Mouse (Mus musculus): ENCODE data around the gene Rps4x. TPM values are rescaled to one million over a fixed set of nuclear protein-coding genes. Genes with fewer than 3 reads are reported as not detected.
A peak's percentile ranks its signal among the peaks of the same experiment; 100 is the strongest.
"Not testable (repeated sequence)": the region's sequence is repeated elsewhere in the genome, so short reads cannot be mapped to it uniquely, and the experiment has no call there.

Gene Rps4x
- total RNA-seq (2021) = 100 to 1,000 TPM; 601 to 672 TPM

DNA sequence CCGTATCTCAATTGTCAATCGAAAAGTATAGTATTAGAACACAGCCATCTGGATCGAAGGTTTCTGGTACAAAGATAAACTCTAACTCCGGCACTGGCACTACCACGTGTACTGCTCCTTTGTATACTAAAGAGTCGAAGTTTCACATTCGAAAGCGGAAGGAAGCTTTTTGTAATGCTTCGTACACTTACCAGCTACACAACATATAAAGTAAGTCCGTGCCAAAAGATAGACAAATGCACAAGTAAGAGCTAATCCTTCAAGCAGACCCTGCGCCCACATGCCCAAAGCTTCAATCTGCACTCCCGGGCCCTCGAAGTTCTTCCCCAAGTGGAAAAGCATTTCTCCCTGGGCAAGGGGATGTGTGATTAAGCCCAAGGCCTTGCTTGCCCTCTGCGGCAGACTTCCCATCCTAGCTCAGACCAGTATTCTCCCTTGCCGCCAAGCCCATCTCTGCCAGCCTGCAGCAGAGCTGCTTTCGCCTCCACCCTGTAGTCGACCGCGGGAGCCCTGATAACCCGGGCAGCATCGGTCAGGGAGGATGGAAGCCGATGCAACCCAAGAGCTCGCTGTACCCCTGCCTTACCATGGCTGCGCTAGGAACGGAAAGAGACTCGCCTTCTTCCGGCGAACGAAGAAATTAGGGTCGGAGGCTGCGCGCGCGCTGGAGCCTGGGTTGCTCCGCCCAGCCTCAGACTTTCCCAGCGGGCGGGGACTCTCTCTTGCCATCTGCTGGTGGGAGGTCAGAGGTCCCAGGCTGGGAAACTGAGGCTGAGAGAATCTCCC, at the start of gene Rps4x:
Gene Rps4x (minus strand): TSS at position 683 of the 786 bp plus-strand sequence.
- intact Hi-C loops (cut with DNase I) = loop anchor here (2.0 to 10.0 kb wide), 3 partner anchors 30 to 234 kb away; no protein-coding TSS in a partner anchor

DNA sequence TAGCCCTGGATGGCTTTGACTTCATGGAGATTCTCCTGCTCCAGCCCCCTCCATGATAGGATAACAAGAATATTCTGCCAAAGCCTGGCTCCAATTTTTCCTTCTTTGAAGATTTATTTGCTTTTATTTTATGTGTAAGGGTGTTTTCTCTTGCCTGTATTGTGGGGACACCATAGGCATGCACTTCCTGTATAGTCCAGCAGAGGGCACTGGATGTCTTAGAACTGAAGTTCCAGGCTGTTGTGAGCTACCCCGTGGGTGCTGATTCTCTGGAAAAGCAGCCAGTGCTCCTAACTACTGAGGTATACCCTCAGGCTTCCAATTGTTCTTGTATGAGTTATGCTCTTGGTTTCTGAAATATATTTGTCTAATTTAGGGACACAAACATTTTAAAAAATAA, 29.9 kb upstream of the Rps4x start:
- intact Hi-C loops (cut with DNase I) = loop anchor here (2.0 kb wide), 1 partner anchor 260 kb away; no protein-coding TSS in a partner anchor
- no peak for DNase-seq (ENCODE audit: low spot score)

More for the DNA sequence above, at the start of gene Rps4x:
- peak; percentile 59 for DNase-seq (ENCODE audit: low spot score)

DNA sequence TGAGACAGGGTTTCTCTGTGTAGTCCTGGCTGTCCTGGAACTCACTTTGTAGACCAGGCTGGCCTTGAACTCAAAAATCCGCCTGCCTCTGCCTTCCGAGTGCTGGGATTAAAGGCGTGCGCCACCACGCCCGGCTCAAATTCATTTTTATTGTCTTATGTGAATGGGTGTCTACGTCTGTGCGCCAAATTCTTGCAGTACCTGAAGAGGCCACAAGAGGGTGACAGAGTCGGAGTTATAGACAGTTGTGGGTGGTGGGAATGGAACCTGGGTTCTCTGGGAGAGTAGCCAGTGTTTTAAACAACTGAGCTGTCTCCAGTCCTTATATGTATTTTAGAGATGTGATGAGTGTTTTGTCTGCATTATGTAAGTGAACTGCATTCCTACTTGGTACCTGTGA, 26.2 kb upstream of the Rps4x start:
- intact Hi-C loops (cut with DNase I); DNase-seq (ENCODE audit: low spot score): not testable (repeated sequence)

DNA sequence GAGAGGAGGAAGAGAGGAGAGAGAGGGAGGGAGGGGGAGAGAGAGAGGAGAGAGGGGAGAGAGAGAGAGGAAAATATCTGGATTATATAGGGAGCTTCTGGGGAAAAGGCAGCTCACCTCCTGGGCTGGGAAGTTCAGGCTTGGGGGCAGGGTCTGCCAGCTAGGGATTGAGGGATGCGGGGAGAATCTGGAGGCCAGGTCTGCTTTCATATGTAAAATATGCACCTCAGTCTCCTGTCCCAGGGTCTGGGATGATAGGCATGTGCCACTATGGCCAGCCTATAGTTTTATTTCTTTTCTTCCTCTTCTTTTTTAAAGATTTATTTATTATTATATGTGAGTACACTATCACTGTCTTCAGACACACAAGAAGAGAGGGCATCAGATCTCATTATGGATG, 1.6 kb upstream of the Rps4x start:
- no peak for DNase-seq (ENCODE audit: low spot score)
- intact Hi-C loops (cut with DNase I) = no loop called here

DNA sequence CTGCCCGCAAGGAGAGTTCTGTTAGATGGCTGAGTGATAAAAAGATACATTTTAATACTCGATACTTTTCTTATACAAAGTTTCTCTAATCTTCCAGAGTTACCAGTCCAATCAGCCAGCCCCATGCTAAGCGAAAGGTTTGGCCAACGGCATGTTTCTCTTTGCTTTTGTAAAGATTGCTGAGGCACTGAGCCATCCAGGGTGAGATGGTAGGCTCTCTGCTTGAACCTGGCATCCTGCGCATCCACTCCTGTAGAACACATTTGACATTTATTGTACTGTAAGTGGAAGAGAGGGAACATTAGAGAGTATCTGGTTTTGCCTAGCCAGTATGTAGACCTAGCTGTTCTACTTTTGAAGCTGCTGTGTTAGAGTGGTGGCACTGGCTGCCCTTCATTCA, 387 bp upstream of the Rps4x start:
- intact Hi-C loops (cut with DNase I) = loop anchor here (2.0 to 10.0 kb wide), 3 partner anchors 31 to 235 kb away; no protein-coding TSS in a partner anchor
- DNase-seq (ENCODE audit: low spot score) = no peak

DNA sequence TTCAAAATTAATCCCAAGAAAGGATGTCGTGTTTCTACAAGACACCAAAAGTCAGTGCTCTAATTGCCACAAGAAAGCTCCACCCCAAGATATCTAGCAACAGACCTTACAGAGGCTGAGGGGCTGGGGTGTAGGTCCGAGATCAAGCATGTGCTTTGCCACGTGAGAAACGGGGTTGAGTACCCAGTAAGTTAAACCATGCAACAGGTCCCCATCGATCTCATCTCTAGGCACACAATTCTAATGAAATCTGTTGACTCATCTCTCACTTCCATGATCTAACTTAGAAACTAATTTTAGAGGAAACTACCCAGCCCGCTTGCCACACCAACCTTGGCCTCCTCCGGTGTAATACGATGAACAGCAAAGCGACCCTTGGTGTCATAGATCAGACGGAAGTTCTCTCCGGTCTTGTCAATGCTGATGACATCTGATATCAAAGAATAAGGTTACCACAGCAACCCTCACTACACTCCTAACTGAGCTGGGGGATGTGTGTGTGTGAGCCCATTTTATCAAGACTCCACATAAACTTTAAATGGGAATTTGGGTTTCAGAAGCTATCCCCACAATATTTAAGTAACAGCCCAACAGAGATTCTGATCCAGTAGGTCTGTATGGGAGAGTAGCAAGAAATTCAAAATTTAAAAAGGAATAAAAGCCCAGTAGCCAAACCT, 2.0 kb downstream of the Rps4x start:
- no peak for DNase-seq (ENCODE audit: low spot score)
- intact Hi-C loops (cut with DNase I) = loop anchor here (5.0 to 10.0 kb wide), 2 partner anchors 65 to 232 kb away; no protein-coding TSS in a partner anchor

DNA sequence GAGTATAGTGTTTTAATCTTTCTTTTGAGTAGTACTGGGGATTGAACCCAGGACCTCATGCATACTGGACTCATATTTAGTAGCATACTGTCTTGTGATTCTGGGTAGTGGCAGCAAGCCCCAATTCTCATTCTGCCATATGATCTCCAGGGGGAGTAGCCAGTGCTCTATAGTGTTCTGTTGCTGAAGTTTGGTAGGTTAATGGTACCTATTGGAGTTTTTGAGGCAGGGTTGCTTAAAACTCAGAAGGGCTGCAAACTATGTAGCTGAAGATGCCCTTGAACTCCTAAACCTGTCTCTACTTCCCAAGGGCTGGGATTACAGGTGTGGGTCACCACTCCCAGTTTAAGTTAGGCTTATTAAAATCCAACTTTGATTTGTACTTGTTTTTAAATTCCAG, 6.6 kb downstream of the Rps4x start:
- intact Hi-C loops (cut with DNase I) = loop anchor here (10.0 kb wide), 1 partner anchor 228 kb away; no protein-coding TSS in a partner anchor
- no peak for DNase-seq (ENCODE audit: low spot score)

DNA sequence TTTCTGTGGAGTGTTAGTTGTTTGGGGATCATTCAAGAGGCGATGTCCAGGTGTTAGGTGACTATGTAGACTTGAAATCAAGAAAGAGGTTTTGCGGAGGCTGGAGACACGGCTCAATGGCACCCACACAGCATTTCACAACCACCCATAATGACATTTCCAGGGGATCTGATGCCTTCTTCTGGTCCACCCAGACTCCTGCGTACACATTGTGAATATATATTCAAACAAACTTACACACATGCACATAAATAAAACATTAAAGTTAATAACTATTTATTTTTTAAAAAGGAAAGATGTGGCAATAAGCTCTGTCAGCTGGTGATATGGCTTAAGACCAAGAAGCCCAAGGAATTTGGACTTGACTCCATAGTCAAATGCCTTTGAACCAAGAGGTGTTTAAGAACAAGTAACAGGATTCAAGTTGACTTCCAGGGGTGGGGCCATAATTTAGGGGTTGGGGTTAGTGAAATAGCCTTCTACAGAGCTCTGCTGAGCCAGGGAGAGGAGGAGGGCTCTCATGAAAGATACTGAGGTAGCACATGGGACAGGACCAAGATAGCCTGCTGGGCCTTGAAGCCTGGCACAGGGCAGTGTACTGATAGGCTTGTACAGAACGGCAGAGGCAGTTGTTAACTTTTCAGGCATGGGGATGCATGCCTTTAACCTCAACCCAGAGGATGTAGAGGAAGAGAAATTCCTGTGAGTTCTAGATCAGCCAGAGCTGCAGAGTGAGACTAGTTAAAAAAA, 13.5 kb downstream of the Rps4x start:
- DNase-seq (ENCODE audit: low spot score) = no peak
- intact Hi-C loops (cut with DNase I) = no loop called here

DNA sequence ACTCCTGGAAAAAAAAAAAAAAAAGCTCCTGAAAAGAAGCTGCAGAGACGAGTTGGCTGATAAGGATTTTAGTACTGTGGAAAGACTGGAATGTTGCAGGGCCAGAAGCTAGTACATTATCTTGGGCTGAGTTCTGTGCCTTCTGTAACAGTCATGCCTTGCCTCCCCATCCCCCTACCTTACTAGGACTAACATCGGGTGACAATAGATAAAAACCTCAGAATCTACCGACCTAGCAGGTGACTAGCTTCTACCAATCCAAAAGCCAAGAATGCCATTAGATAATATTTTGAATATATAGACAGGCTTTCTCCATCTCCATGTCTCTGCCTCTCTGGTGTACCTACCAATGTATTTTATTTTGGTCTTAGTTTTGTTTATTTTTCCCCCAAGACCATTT, 18.3 kb downstream of the Rps4x start:
- DNase-seq (ENCODE audit: low spot score) = no peak
- intact Hi-C loops (cut with DNase I) = no loop called here

DNA sequence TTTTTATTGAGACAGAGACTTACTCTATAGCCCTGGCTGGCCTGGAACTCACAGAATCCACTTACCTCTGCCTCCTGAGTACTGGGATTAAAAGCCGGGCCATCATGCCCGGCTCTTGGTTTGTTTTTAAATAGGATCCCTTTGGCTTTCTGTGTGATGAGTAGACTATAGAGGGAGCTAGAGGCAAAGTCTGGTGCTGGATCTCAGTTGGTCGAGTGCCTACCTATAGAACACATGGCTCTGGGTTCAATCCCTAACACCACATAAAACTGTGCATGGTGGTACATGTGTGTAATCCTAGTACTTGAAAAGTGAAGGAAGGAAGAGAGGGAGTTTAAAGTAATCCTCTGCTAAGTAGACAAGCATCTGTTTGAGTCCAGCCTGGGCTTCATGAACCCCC, 19.1 kb downstream of the Rps4x start:
- DNase-seq (ENCODE audit: low spot score) = no peak
- intact Hi-C loops (cut with DNase I) = no loop called here

DNA sequence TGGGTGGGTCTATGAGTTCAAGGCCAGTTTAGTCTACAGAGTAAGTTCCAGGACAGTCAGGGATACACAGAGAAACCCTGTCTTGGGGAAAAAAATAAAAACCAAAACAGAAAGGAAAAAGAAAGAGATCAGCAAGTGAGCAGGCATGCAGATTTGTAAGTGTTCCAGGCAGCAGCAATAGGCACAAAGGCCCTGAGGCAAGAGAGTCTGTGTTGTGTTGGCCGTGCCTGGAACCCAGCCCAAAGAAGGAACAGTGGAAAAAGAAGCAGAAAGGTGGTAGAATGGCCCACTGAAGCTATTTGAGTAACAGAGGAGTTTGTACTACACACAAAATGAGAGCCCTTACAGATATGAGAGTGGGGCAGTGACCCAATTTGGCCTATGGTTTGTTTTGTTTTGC, 19.5 kb downstream of the Rps4x start:
- no peak for DNase-seq (ENCODE audit: low spot score)
- intact Hi-C loops (cut with DNase I) = no loop called here

DNA sequence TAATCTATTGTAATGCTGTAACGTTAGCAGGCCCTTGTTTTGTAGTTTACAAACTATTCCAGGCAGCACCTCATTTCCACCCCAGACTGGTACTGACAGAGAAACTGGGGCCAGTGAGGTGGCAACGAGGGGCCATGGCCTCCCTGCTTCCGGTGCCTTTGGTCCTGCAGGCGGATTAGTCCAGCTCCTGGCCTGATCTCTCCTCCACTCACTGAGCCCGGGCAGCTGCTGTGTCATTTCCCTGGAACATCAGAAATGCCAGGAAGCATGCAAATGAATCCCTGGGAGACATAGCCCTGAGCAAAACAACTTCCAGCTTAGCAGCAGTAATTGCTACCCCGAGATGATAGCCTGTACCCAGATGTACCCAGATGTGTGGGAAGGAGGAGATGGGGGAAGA, 22.2 kb downstream of the Rps4x start:
- intact Hi-C loops (cut with DNase I) = no loop called here
- DNase-seq (ENCODE audit: low spot score) = no peak

DNA sequence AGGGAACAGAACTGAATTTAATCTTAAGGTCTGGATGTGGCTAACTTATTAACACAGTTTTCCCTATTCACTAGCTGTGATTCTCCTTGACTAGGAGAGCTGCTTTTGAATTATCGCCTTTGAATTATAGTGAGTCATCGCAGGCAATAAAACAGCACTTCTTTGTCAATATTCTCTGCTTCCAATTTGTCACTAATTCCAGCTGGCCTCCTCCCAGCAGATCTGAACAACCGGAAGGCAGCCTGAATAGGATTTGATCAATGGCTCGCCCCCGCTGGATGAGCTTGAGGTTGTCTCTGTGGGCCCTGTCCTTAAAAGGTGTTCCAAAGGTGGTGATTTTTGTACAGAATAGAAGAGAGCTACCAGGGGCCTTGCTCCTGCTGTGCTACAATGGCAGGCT, 22.7 kb downstream of the Rps4x start:
- intact Hi-C loops (cut with DNase I) = no loop called here
- DNase-seq (ENCODE audit: low spot score) = no peak

DNA sequence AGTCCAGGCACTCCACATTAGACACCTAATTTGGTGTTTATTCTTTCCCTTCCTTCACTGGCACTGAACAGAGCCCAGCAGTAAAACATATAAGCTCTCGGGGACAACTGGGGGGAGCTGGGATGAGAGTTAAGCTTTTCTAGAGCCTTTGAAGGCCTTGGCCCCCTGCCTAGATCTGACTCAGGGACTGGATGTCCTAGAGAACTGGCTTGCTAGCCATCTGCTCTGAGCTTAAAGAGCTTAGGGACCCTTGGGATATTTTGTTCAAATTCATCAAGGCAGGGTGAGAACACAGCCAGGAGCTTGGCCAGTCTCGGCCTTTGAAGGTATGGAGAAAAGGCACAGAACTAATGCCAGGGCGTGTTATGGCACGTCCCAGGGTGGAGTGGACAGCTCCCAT, 25.7 kb downstream of the Rps4x start:
- intact Hi-C loops (cut with DNase I) = no loop called here
- no peak for DNase-seq (ENCODE audit: low spot score)

DNA sequence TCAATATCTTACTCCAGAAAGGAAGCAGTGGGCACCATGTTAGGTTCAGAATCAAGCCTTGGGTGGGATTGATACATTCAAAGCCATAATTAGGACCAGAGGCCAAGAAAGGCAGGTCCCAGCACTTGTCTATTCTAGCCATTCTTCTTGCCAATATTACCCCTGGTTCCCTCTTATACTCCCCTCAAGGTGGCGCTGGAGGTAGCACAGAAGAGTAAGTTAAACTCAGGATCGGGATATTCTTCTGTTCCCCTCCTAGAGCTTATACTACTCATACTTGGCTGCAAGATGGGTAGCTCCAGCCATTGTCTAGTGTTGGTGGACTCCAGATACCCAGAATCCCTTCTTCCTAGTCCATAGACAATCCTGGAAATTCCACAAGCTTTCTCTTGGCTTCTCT, 26.1 kb downstream of the Rps4x start:
- intact Hi-C loops (cut with DNase I) = no loop called here
- DNase-seq (ENCODE audit: low spot score) = no peak

DNA sequence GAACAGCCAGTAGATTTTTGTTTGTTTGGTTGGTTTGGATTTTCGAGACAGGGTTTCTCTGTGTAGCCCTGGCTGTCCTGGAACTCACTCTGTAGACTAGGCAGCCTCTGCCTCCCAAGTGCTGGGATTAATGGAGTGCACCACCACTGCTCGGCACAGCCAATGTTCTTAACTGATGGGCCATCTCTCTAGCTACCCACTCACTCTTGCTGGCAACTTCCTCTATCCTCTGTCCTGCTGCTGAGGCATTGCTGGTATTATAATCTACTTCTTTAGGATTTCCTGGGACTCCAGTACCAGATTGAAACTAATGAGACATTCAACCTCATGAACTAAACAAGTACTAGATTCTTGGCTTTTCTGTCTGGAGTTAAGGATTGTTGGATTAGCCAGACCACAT, 28.7 kb downstream of the Rps4x start:
- intact Hi-C loops (cut with DNase I) = no loop called here
- no peak for DNase-seq (ENCODE audit: low spot score)

DNA sequence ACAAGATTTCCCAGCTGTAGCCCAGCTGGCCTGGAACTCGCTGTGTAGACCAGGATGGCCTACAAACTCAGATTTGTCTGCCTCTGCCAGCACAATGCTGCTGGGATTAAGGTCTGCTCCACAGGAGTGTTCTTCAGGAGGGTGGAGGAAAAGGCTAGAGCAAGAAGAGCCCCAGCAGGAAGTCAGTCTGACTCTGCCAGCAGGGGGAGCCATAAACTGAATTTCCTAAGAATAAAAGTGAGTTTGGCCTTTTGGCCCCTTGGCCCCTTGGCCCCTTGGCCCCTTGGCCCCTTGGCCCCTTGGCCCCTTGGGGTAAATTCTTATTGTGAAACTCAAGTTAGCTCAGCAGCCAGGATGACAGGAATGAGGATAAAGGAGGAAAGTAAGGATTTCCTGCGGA, 29.4 kb downstream of the Rps4x start:
- no peak for DNase-seq (ENCODE audit: low spot score)
- intact Hi-C loops (cut with DNase I) = loop anchor here (2.0 kb wide), 2 partner anchors 29 to 319 kb away; partner anchors contain the start of gene Rps4x

DNA sequence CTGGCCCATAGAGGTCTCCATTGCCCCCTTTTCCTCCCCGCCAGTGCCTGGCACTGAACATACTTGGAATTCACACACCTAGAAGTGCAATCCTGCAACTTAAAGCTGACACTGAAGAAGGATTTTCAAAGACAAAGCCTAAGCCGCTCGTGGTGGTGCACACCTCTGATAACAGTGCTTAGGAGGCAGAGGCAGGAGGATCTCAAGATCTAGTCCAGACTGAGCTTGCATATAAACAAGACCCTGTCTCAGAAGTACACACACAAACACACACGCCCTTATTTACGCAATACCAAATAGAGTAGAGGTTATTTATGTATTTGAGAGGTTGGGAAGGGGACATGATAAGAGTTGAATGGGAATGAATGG, 31.8 kb downstream of the Rps4x start:
- no peak for DNase-seq (ENCODE audit: low spot score)
- intact Hi-C loops (cut with DNase I) = loop anchor here (2.0 kb wide), 1 partner anchor 39 kb away; the partner anchor contains the start of gene Pin4

DNA sequence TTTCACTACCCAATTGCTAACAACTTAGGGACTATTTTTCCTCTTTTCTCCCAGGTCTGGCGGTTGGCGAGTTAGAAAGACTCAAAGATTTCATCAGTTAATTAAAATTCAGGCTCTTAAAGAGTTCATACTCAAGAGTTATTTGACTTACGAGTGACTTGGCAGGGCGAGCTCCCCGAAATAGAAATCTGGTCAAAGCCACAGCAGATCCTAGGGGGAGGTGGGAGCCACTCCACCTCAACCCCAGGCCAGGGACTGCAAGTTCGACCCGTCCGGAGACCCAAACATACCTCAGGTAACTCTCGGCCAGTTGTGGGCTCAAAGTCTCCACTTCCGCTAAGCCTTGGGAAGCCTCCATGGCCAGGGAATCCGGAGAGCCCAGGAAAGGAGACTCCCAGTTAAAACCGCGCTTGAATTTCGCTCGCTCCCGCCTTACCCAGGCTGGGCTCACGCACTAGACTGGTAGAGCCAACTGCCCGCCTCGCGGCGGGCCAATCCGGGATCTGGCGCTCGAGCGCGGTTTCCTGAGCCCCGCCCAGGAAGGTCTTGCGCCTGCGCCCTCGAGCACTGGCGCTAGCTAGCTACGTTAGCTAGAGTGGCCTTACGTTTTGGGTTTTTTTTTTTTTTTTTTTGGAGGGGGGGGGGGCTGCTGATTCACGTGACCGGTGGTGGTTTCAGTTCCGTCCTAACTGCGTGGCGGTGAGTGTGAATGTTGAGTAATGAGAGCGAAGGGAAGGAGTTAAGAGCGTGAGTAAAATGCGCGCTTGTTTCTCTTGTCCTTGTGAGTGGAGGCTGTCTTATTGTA, 32.4 kb downstream of the Rps4x start, which contains the start of gene Ercc6l:
Gene Ercc6l (minus strand): TSS at position 474 of the 805 bp plus-strand sequence.
- intact Hi-C loops (cut with DNase I) = loop anchor here (2.0 kb wide), 1 partner anchor 38 kb away; the partner anchor contains the start of gene Pin4
- peak; percentile 87 for DNase-seq (ENCODE audit: low spot score)
